Mouse (Mus musculus) kidney, adult 2 months (tissue): ENCODE results near the gene Barx1.

Experiments used
- CTCF ChIP-seq: fragments of 200-500 bp; conservative IDR thresholded peaks from 2 replicates; pipeline ENCODE4 v1.5.1; 2011; ENCODE audit warnings: low read depth, mild to moderate bottlenecking, control low read depth, low read length, moderate library complexity, mixed read lengths; ENCODE audit not compliant: insufficient read depth, insufficient read length
- POLR2A ChIP-seq: fragments of 200-500 bp; IDR thresholded peaks from one replicate; pipeline ENCODE4 v1.6.1; 2011; ENCODE audit warnings: low read depth, low read length, control low read depth

- no peak for TF ChIP-seq CTCF
- TF ChIP-seq POLR2A: no peak
Measured at GRCm38 (mm10) chr13:48694090-48695064, 31.6 kb downstream of the Barx1 start.
